Mouse (Mus musculus) kidney, adult 2 months (tissue): ENCODE data around the gene Ap1b1.

Source experiments
- CTCF ChIP-seq: fragments of 200-500 bp; conservative IDR thresholded peaks from 2 replicates; pipeline ENCODE4 v1.5.1; 2011; ENCODE audit warnings: low read depth, mild to moderate bottlenecking, control low read depth, low read length, moderate library complexity, mixed read lengths; ENCODE audit not compliant: insufficient read depth, insufficient read length
- POLR2A ChIP-seq: fragments of 200-500 bp; IDR thresholded peaks from one replicate; pipeline ENCODE4 v1.6.1; 2011; ENCODE audit warnings: low read depth, low read length, control low read depth

DNA sequence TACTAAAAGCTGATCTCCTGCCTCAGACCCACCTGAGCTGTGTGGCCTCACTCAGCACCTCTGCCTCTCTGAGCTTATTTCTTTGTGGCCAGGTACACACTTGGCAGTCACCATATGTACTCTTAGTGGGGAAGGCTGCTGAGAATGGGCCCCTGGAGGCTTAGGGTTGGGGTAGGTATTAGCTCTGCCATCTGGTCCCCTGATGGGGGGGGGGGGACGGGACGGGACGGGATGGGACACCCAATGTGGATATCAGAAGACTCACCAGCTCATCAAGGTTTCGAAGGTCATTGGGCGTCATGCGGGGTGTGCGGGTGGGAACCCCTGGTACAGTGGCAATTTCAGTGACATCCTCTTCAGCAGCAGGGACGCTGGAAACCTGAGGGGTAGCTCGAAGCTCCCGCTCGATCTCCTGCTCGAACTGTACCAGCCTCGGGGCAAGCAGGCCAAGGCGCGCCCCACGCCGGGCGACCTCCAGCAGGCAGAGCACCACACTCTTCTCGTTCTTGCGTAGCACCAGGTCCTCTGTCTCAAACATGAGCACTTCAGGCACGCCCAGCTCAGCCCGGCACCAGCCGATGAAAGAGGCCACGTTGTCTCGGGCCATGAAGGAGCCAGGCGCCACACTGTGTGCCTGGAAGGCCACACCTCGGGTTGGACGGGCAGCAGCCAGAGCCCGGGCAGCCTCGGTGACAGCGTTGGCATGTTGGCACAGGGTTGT lies 77.1 kb downstream of the Ap1b1 start:
- TF ChIP-seq POLR2A = no peak
- TF ChIP-seq CTCF = no peak
